Mouse (Mus musculus) ovary, postnatal 10 days (tissue): Measurements from ENCODE around the gene Klhdc3.

Experiments
- DNase-seq: peaks from one replicate; pipeline ENCODE4 v3.0.0; 2022; ENCODE audit warnings: low spot score

Klhdc3 gene

DNA sequence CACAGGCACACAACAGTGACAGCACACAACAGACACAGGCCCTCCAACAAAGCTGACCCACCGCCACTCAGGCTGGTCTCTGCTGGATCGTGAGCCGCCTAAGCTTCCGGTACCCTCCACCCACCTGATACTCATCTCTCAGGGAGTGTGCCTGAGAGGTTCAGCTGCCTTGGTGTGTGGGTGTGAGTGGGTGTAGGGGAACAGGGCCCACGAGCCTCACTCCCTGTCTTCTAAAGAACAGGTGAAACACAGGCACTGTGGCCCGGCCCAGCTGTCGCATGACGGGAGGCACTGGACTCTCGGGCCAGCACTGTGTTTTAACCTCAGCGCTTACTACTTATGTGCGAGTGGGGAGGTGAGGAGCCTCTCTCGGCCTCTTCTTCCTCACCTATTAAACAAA is 21.4 kb upstream of the Klhdc3 start:
- DNase-seq, result no peak

DNA sequence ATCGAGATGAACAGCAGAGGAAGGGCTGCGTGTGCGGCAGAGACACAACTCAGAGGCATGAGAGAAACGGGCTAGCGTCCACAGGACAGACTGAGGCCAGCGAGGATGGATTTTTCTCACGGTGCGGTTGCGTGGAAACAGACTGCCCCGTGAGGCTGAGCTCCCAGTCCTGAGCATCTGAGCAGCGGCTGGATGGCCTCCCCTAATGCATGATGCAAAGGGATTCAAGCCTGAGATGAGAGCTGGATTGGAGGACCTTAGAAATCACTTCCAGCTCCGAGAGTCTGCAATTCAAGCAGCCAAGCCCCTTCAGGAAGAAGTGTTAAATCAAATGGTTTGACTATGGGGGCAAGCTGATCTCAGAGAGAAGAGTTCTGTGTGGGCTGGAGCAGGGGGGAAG is 20.8 kb upstream of the Klhdc3 start:
- DNase-seq, result no peak

DNA sequence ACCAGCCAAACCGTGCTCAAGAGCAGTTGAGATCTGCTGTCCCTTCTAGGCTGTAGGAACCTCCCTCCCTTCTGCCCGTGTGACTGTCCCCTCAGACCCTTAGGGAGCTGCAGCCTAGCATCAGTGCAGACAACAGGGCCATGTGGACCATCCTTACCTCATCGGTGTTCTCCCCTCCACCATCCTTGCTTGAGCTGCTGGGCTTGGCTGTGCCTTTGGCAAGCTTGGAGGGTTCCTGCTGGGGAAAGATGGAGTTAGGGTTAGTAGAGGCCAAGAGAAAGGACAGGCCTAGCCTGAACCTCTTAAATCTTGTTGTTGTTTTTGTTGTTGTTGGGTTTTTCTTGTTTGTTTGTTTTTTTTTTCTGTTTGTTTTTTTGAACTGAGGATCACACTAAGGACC is 19.2 kb upstream of the Klhdc3 start:
- no peak for DNase-seq

DNA sequence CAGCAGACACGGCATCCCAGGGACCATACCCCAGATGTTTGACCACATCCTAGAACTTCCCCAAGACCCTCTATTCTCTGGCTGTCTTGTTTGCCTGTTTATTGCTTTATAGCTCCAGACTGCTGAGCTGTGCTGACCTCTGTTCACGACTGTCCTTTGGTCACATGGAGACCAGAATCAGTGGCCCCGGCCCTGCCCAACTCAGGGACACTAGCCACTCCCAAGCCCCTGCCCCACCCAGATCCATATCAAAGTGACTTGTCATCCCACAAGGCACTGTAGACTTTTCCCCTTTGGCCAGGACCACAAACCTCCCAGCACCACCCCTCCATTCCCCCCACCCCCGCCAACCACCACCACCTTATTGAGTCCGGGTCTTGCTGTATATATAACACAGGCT is 18.5 kb upstream of the Klhdc3 start:
- DNase-seq, result no peak

DNA sequence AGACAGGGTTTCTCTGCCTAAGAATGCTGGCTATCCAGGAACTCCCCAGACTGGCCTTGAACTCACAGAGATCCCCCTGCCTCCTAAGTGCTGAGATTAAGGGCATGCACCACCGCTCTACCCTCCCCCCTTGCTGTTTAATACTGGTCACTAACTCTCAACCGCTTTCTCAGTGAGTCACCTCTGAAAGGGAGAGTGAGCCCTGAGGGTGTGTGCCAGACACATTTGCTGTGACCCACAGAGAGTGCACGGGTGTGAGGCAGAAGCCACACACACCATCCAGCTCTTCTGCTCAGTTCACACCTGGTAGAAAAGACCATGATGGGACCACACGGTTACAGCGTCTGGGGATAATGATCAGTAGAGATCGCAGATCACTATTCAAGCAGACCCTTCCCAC is 17.8 kb upstream of the Klhdc3 start:
- no peak for DNase-seq

DNA sequence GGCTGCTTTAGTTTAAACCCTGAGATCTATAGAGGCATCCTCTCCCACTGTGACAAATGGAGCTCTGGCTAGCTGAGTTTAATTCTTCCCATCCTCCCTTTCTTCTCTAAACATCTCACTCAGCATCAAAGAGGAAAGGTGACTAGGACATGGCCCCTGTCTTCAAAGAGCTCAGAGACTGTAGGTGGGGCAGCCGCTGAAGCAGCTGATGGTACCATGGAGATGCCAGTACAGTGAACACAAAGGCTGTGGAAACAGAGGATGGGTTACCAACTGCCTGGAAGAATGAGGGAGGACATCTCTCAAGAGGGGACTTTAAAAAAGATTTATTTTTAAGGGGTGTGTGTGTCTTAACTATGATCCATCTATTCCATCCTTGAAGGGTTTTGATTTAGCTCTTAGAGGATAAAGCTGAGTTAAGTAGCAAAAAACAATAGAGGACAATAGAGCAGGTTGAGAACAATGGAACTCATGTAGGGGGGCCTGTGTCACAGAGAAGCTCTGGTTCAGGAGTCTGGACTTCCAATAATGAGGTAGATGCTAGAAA is 13.9 kb upstream of the Klhdc3 start:
- DNase-seq, result no peak

DNA sequence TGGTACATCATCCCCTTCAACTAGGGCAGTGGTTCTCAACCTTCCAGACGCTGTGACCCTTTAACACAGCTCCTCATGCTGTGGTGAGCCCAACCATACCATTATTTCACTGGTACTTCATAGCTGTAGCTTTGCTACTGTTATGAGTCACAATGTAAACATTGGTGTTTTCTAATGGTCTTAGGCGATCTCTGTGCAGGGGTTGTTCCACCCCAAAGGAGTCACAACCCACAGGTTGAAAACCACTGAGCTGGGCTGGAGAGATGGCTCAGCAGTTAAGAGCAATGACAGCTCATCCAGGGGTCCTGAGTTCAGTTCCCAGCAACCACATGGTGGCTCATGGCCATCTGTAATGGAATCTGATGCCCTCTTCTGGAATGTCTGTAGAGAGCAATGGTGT is 10.7 kb upstream of the Klhdc3 start:
- DNase-seq, result no peak

DNA sequence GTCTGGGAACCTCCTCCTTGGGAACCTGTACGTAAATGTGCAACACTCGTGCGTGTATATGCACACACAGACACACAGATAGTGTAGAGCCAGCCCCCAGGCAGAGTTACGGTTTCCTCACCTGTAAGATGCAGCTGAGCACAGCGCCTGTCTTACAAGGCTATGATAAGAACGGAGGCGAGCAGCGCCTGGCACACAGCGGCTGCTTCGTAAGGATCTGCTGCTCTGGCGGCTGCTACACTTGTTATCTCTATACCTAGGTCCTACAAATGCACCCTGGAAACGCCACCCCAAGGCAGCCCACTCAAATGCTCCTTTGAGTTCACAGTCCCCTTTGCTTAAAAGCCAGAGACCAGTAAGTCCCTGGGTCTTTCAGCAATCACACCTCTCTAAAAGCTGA is 10.0 kb upstream of the Klhdc3 start:
- no peak for DNase-seq

DNA sequence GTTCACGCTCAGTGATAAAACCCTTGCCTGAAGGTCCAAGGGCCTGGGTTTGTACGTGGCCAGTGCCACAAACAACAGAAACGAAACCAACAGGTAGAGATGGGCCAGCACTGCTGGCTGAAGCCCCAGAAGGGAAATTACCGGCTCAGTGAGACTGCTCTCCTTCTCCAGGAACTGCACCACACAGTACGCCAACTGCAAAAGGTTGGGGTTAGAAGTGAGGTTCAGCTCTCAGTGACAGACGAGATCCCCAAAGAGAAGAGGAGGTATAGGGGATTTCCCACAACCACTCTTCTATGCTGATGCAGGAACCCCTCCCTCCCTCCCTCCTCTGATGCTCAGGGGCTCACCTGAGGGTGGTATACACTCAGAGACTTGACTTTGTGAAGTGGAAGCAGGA is 5.2 kb upstream of the Klhdc3 start:
- no peak for DNase-seq

DNA sequence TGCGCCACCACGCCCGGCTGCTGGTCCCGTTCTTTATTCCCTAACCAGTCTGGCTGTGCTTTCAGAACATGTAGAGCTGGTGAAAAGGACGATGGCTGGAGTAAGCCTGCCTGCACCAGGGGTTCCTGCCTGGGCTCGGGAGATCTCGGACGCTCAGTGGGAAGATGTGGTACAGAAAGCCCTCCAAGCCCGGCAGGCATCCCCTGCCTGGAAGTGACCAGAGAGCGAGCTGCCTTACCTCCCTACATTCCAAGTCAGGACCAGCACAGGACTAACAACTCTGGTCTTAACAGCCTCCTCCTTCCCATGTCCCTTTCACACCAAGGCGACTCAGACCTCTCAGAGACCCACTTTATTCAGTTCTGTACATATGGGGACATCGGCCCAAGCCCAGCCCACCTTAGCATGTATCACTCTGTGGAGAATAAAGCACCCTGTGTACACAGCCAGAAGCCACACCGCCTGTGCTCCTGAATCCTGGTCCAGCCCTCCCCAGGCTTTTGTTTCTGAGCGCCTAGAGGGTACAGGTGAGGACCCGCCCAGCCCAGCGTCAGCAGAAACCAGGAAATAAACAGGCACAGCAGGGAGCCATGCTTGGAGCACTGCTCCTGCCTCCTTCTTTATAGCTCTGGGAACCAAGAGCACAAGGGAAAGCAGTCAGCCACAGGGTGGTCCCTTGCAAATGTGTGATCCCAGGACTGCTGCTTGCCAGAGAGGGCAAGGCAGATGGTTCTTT is 2.1 kb upstream of the Klhdc3 start:
- DNase-seq, result no peak

DNA sequence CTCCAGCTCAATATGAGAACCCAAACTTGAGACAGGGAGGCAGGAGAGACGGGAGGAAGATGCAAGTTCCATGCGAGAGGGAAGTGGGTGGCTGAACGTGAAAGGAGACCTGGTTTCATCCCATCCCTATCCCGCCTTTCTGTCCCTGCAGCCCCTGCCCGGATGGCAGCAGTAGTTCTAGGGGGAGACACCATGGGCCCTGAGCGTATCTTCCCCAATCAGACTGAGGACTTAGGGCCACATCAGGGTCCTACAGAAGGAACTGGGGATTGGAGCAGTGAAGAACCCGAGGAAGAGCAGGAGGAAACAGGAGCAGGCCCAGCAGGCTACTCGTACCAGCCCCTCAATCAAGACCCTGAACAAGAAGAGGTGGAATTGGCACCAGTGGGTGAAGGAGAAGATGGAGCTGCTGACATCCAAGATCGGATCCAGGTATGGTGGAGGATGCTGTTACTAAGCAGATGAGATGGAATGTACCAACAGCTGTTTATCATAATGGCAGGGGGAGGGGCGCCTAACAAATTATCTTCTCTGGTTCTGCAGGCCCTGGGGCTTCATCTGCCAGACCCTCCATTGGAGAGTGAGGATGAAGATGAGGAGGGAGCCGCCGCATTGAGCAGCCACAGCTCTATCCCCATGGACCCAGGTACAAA is 878 bp upstream of the Klhdc3 start:
- DNase-seq, result no peak

DNA sequence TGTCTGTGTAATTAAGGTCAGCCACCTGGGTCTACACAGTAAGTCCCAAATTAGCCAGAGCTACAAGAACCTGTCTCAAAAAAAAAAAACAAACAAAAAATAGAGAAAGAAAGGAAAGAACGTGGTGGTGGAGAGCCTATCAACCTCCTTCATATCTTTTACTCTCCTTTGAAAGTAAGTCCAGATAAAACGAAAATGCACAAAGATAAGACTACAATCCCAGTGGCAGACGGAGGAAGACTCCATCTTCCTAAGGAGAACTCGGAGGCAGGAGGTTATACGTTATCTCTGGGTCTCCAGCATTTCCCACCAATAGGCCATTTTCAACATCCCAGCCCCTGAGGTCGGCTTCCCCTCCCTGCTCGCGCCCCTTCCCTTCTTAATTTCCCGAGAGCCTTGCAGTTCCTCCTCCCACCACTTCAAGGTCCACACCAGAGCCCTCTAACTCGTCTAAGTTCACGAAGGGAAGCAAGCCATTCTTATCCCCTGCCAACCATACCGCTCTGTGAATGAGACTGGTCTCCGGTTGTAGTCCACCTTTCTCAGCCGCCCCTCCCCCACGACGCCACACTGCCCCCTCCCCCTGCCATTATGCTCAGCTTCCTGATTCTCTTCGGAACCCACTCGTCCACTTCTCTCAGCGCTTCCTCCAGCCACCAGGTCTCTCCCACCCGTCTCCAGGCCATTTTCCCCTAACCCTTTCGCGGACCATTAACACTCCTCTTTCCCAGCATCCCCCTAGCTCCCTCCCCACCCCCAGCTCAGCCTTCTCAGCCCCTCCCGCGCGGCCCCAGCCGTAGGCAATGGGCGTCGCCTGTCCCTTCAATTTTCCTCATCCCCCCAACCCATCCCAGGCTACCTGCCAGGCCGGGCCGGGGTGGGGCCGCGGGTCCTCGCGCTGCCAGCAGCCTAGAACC is 613 bp downstream of the Klhdc3 start:
- DNase-seq, result peak; percentile 75

DNA sequence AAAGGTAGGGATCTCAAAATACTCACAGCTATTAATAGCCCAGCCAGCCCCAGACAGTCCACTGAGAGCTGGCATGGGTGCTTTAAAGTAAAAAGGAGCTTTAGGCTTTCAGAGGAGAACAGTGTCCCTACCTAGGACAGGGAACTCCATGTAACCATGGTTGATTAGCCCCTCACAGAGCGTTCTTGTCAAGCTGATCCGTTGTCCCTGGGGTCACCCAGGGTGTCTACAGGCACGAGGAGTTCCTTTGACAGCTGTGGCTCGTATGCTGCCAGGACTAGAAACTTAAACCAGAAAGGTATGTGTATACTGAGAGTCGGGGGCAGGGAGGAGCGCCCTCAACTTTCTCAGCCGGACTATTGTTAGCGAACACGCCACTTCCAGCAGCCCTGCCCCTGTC is 1.8 kb downstream of the Klhdc3 start:
- no peak for DNase-seq

DNA sequence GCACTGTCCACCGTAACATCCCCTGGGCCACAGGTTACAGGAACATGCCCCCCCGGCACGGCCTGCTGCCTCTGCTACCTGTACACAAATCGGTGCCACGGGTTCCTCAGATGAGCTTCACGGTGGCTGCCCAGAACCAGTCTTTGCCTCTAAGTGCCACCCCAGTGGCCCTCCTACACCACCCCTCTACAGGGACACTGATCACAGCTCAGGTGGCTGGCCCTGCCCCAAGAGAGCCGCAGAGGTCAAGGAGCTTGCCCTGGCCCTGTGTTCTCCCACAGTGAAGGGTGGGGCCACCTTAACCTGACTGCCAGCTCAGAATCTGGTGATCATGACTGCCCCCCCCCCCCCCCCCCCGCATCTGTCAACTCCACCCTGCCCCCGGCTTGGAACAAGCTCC is 2.3 kb downstream of the Klhdc3 start, which contains the start of gene Mea1:
TSS of gene Mea1 (plus strand) at position 378 of the 400 bp plus-strand sequence.
- DNase-seq, result no peak

DNA sequence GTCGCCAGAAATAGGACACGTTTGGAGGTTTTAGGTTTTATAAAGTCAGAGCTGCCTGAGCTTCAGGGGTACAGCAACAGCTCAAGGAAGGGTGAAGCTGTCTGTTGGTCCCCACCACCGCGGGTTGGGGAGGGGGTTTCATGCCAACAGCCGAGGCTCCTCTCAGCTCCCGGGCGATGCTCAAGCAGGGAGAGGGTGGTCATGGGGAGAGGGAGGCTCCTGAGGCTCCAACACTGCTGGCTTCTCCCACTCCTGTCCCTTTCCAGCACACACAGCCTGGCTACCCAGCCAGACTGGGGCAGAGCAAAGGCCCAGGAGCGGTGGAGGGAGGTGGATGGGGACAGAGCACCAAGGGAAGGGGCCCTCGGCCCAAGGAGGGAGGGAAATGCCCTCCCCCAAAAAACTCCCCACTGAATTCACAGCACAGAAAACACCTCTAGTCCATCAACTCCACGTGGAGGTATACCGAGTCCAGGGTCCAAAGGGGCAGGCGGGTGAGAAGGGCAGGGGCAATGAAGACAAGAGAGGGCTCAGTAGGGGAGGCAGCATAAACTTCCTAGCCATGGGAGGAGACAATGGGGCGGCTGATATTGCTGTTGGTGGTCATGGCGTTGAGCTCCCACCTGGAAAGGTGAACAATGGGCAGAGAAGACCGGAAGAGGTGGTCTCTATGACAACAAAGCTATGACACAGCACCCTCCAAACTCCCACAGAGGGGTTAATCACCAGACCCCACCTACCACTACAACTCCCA is 6.0 kb downstream of the Klhdc3 start:
- DNase-seq, result no peak

DNA sequence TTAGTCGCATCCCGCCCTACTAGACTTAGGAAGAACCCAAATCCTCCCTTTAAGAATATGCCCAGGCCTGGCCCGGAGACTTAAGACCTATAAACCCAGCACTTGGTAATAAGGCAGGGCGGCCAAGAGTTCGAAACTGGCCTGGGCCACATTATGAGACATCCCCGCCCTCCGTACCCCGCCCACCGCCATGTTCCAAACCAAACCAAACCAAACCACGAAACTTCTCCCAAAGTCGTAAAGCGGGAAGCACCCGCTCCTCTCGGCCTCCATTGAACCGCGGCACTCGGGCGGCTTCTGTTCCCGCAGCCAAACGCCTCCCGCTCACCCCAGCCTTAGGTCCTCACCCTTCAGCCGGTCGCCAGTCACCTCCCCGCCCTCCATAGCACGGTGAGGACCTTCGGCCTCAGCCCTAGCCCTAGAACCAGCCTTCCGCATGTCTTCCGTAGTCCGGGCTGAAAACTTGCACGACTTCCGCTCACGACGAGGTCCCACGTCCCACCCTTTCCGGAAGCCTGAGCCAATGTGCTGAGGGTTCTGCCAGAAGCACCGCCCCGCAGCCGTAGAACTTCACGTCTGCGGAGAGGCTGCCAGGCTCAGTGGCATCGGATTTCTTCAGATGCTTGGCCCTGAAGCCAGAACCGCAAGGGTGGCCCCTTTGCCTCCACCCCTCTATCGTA is 6.7 kb downstream of the Klhdc3 start, which contains the start of gene Rrp36:
TSS of gene Rrp36 (minus strand) at position 503 of the 680 bp plus-strand sequence.
- DNase-seq, result peak; percentile 69

DNA sequence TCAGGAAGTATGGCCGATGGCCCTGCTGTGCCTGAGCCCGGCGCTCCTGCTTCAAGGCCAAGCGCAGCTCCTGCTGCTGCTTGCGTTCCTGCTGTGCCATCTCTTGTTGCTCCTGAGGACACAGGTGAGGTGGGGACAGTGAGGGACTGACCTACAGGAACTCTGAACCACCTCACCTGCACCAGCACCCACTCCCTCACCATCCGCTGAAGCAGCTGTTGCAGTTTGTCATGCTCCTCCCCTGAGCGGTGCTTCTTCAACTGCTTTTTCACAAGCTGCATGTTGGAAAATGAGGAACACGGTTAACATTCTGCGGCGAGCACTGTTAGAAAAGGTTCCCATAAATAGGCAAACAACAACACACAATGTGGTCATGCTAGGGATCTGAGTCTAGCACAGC is 10.8 kb downstream of the Klhdc3 start:
- DNase-seq, result no peak

DNA sequence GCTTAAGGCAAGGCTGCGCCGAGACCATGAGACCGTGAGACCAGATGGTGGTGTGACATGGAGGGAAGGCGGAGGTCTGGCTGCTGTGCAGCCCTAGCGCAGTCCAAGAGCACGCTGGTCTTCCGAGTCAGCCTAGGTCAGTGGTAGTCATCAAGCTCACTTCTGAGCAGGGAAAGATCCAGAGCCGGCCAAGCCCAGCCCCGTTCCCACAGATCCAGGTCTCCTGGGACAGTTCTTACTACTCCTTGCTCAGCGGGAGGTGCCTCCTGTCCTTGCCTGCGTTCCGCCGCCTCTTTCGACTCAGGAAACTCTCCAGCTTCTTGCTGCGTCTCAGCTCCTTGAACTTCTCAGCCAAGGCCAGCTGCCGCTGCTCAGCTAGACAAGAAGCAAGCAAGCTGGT is 13.0 kb downstream of the Klhdc3 start:
- DNase-seq, result no peak

DNA sequence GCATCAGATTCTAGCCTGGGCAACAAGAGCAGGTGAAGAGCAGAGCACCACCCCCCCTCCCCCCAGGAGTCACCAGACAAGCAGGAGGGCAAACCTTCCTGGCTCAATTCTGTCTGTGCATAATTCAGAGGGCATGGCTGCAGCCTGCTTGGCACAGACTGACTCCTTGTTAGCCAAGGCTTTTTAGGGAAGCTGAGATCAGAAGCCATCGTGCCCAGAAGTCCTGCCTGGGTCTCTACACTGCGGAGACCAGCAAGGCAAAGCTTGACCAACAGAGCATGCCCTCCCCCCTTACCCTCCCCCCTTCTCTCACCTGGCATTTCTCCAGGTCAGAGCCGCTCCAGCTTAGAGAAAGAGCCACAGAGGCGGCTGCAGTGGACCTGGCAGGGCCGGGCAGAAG is 18.0 kb downstream of the Klhdc3 start:
- DNase-seq, result no peak

DNA sequence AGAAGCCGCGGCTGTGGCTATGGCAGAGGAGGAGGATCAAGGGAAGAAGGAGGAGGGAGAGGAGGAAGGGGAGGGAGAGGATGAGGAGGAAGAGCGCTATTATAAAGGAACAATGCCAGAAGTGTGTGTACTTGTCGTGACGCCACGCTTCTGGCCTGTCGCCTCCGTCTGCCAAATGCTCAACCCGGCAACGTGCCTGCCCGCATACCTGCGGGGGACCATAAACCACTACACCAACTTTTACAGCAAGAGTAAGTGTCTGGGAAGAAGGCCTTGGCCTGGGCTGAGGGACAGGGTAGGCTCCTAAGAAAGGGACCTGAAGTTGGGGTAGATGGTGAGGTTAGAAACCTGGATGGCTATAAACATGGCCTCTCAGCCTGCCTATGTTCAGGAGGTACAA is 18.7 kb downstream of the Klhdc3 start:
- no peak for DNase-seq

DNA sequence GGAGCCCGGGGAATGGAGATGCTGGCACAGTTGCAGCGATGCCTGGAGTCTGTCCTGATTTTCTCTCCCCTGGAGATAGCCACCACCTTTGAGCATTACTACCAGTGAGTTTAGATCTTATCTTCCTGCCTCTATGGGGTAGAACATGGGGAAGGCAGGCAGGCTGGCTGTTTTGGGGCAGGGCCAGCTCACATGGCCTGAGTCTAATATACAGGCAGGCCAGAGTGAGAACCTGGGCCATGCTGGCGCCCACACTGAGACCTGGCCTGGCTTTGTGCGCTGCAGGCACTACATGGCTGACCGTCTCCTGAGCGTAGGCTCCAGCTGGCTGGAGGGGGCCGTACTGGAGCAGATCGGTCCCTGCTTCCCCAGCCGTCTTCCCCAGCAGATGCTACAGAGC is 19.4 kb downstream of the Klhdc3 start:
- no peak for DNase-seq
